Mouse (Mus musculus): ENCODE results near the gene Isy1. TPM values are rescaled to one million over a fixed set of nuclear protein-coding genes. Genes with fewer than 3 reads are reported as not detected.

Gene Isy1
- 10 to 100 TPM; 23.4 to 24.5 TPM for total RNA-seq (2021)

- DNase-seq = peak; percentile 95
Observed at GRCm38 (mm10) chr6:87838551-87839197, at the start of gene Isy1. Gene Isy1, minus strand, starts transcription at chr6:87838798.

DNA sequence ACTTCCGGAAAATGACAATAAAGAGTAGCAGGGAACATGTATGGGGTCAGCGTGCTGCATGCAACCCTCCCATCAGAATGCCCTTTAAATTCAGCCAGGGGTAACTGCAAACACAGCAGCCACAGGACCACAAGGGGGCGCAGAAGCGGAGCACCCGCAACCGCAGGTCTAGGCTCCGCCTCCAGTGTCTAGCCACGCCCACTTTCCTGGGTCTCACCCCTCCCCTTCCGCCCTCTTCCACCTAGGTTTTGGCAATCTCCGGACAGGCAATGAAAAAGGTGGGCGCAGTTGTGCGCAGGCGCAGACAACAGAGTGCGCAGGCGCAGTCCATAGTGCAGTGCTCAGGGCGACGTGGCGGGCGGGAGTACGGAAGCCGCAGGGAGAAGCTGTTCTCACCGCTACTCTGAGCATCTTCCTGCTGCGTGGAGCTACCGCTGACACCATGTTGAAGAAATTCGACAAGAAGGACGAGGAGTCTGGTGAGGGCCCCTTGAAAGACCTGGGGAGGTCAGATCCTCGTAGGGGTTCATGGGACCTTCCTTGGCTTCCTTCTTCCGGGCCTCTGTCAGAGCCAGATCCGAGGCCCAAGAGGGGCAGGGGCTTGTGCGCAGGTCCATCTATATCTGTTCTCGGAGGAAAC lies 49.1 kb upstream of the Isy1 start, which contains the start of gene Copg1:
Copg1 (plus strand) TSS at position 221 of the 640 bp plus-strand sequence.
- peak; percentile 100 for DNase-seq

- DNase-seq = no peak
Observed at GRCm38 (mm10) chr6:87886721-87887120, 48.1 kb upstream of the Isy1 start.

- DNase-seq = no peak
Observed at GRCm38 (mm10) chr6:87882816-87883215, 44.2 kb upstream of the Isy1 start.

DNA sequence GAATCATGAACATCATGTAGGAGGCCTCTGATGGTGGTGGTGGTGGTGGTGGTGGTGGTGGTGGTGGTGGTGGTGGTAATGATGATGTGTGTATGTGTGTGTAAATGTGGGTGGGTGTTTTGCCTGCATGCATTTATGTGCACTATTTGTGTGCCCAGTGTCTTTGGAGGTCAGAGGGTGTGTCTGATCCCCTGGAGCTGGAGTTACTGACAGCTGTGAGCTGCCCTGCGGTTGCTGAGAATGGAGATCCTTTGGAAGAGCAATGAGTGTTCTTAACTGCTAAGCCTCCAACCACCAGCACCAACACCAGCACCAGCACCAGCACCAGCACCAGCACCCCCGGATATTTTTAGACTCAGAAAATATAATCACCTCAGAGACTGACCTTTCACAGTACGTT lies 43.6 kb upstream of the Isy1 start:
- DNase-seq = no peak

DNA sequence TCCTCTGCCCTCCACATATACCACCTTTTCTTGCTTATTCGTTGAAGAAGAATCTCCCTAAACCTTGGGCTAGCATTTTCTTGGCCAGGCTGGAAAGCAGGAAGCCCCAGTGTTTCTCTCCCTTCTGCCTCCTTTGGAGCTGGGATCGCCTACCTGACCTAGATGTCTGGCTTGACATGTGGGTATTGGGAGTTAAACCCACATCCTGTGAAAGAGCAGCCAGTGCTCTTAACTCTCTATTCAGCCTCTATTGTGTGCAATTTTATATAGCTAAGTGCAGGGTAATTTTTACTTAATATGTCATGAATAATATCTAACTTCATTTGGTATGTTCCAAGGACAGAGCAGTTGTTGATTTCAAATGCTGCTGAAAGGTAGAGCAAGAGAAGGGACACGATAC lies 41.0 kb upstream of the Isy1 start:
- no peak for DNase-seq

DNA sequence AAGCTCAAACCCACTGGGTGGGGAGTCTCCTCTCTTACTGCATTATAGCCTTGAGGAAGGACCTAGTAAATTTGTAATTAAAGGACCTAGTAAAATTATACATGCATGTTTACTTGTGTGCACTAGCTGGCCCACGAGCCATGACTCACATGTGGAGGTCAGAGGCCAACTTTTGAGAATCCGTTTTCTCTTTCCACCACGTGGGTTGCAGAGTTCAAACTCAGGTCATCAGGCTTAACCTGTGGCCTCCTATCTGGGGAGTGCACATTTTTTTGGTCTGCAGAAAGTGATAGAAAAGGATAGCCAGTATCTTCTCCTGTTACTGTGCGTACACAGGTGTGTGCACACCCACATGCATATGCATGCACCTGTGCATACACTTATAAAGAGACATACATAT lies 40.4 kb upstream of the Isy1 start:
- no peak for DNase-seq

DNA sequence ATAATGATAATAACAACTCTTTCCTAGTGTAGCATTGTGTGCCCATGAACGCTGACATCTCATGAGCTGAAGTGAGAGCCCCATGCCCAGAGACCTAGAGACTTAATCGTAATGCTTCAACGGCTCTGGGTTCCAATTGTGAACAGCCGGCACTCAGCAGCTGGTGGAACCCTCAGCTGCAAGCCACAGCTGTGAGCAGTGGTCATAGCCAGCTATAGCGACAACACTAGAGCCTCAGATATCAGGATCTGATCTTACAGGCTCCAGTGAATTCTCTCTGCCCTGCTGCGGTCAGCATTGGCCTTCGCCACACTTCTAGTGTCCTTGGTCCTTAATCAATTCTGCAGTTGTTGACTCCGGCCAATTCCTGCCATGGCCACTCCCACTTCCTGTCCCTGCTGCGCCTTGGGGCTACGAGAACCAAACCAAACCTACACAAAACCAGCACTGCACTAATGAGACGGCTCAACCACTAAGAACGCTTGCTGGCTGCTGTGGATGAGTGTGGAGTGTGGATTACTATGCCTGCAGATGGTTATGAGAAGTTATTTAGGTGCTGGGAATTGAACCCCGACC lies 37.6 kb upstream of the Isy1 start:
- DNase-seq = peak; percentile 52

DNA sequence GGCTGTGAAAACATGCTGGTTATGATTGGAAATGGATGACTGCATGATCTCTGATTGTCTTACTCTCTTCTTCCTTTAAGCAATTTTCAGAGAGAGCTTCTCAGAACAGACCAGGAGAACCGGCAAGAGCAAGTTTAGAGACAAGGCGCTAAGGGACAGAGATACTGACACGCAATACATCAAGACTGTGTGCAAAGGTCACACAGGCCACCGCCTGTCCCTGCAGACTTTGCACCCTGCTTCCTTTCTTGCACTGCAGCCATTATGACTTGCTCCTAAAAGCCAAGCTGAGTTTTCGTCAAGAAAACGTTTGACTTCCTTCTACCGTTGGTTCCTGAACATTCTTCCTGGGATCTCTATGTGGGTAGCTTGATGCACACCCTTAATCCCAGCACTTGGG lies 37.0 kb upstream of the Isy1 start:
- no peak for DNase-seq

GRCm38 (mm10) chr6:87875083-87875482 lies 36.5 kb upstream of the Isy1 start:
- DNase-seq = peak; percentile 66

DNA sequence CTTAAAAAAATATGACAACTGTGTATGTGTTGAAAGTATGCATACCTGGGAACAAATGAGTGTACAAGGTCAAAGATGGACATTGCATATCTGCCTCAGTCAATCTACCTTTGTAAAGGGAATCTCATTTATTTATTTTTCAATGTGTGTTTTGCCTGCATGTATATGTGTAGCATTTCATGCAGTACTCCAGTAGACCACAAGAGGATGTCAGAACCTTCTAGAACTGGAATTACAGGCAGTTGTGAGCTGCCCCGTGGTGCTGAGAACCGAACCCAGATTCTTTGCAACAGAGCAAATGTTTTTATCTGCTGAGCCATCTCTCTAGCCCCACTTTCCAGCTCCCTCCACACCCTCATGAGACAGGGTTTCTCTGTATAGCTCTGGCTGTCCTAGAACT lies 35.4 kb upstream of the Isy1 start:
- no peak for DNase-seq

- peak; percentile 37 for DNase-seq
Observed at GRCm38 (mm10) chr6:87873104-87873503, 34.5 kb upstream of the Isy1 start.

DNA sequence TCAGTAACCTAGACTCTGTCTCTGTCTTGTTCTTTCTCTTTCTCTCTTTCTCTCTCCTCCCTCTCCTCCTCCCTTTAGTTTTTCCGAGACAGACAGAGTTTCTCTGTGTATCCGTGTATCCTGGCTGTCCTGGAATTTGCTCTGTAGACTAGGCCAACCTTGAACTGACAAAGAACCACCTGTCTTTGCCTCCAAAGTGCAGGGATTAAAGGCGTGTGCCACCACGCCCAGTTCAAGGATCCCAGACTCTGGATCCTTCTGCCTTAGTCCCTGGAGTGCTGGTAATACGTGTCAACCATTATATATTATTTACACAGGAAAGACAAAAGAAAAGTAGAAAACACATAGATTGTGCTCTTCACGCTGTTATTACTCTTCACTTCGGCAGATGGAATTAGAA lies 32.6 kb upstream of the Isy1 start:
- no peak for DNase-seq

GRCm38 (mm10) chr6:87870440-87870839 lies 31.8 kb upstream of the Isy1 start:
- no peak for DNase-seq

DNA sequence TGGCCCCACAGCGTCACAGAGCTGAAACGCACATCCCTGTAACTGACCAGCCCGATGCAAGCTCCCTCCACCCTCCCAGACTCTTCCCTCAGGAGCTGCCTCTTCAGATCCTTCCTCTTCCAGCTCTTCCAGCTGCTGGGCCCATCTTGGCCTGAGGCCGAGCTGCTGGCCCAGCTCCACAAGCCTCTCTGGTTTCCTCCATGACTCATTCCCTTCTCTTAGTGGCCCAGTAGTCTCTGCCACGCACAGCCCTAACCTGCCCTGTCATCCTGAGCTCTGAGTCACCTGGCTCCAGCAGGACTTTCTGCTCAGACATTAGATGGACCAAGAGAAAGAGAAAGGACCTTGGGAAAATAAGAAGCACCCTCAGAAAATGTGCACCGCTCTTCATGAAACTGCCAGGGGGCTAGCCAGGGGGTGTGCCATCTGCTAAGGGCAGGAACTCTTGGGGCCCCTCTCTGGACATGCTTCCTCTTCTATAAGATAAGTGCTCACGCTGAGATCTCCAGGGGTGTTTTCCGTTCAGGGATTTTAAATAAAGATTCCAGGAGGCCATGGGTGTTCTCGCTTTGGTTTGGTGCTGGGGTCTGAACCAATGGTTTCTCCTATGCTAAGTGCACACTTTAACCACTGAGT lies 30.4 kb upstream of the Isy1 start:
- peak; percentile 90 for DNase-seq

- DNase-seq = no peak
Observed at GRCm38 (mm10) chr6:87867256-87867655, 28.7 kb upstream of the Isy1 start.

GRCm38 (mm10) chr6:87866211-87866610 lies 27.6 kb upstream of the Isy1 start:
- DNase-seq = no peak

- no peak for DNase-seq
Observed at GRCm38 (mm10) chr6:87857071-87857470, 18.5 kb upstream of the Isy1 start.

DNA sequence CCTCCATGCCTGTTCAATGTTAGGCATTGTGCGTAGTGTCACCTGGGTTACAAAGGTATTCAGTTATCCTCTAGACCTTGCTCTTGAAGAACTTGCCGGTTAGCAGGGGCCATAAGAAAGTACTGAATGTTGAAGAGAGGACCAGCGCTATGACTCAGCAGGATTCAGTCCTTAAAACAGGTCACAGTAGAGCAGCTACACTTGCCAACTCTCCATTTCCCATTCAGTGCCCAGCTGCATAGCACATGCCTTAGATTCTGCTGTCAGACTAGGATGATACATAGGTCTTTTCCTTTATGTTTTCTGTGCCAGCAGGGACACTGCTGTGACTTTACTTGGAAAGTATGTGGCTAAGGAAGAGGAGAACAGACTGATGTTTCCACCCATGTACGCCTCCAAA lies 14.8 kb upstream of the Isy1 start:
- DNase-seq = no peak

DNA sequence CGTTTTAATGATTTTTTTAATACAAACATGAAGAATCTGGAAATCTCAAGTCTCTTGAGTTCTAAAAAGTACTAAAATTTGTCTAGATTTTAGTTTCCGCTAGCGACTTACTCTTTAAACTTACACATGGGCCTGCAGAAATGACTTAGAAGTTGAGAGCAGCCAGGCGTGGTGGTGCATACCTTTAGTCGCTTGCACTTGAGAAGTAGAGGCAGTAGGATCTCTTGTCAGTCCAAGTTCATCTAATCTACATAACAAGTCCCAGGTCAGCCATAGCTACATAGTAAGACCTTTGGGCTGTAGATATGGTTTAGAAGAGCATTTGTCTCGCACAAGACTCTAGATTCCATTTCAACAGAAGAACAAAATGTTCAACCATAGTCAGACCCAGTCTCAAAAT lies 13.3 kb upstream of the Isy1 start:
- DNase-seq = no peak

- peak; percentile 98 for DNase-seq
Observed at GRCm38 (mm10) chr6:87850900-87851614, 12.5 kb upstream of the Isy1 start, which contains the start of gene Cnbp. Gene Cnbp, minus strand, starts transcription at chr6:87851106.

DNA sequence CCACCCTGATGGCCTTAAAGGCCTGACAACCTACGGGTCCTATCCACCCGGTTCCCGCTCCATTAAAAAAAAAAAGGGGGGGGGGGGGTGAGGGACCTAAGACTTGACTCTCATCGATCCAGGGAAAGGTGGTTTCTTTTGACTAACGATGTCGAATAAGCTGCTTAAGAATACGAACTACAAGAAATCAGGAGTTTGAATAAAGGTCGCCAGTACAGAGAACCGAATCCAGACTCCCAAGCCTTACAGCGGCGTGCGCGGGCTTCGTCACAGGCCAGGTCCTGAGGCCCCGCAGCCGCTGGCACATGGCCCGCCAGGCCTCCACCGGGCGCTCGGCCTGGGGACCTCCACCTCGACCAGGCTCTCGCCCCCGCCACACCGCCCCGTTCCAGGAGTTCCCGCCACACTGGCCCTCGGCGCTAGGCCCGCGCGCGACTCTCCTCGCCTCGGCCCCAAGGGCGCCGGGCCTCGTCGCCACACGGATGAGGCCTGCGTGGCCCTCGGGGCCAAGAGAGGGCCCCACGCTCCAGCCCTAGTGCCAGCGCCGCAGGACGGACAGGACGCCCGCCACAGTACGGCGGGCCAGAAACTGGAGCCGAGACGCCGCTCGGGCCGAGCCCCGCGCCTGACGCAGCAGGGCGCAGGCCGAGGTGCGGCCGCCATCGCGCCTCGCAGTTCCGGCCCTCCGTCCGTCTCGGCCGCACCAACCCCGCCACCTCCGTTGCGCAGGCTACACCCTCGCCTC lies 11.7 kb upstream of the Isy1 start:
- DNase-seq = peak; percentile 67
